Mouse (Mus musculus): ENCODE data around the gene Spaca6. TPM values are rescaled to one million over a fixed set of nuclear protein-coding genes. Genes with fewer than 3 reads are reported as not detected.
A peak's percentile ranks its signal among the peaks of the same experiment; 100 is the strongest.

Spaca6 gene
- polyA plus RNA-seq, 1 experiment from 2014 or later: 37.1 TPM

GRCm38 (mm10) chr17:17848988-17849387, 22.0 kb downstream of the Spaca6 start:
- H3K27me3 ChIP-seq: no peaks in the 10 kb centered on the region
- H3K36me3 ChIP-seq: 0 out of 2 replicates have a peak, but pooled peaks cover 3% of the 10 kb centered on the region
- no peaks in the 10 kb centered on the region for H3K9me3 ChIP-seq
- no peak overlapping the region for H3K27ac ChIP-seq
- H3K4me1 ChIP-seq: no peaks in the 10 kb centered on the region
- H3K4me2 ChIP-seq: no peak overlapping the region
- no peak overlapping the region for H3K4me3 ChIP-seq
- no peak overlapping the region for H3K9ac ChIP-seq
- no peak for ATAC-seq (ENCODE audit: borderline replicate concordance, extremely low read depth, low FRiP score, low TSS enrichment)
- 71% methylated on average over 2 of the region's 2 CpGs for WGBS

DNA sequence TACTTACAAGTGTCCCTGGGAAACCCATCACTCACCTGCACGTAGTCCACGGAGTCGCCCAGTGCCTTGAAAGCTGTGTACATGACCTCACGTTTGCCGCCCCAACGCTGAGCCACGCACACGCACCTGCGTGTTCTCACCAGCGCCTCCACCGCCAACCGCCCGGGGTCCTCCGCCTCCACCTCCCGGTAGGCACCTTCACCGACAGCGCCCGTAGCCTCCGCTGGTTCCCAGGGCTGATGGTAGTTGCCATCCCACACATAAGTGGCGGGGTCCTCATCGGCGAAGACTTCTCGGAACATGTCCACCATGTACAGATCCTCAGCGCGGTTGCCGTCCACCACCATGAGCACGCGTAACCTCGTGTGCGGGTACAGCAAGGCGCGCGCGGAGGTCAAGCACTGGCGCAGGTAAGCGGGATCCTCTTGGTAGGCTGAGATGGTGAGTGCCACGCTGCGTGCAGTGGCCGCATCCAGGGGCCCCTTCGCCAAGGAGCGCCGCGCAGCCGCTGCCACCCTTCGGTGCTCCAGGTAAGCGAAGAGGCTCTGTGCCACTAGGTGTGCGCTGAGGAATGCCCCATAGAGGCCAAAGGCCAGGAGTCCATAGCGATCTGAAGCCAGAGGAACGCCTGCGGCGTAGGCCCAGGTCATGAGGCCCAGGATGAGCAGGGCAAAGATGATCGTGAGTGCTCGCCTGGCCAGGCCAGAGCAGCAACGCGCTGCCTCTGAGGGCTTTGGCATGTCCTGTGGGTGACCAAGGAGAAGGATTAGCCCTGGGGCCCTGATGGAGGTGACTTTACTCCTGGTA, 23.2 kb downstream of the Spaca6 start:
- Histone ChIP-seq H3K4me1 (no peaks in the 10 kb centered on the region), H3K27ac (no peak overlapping the region), H3K36me3 (0 out of 2 replicates have a peak, but pooled peaks cover 3% of the 10 kb centered on the region), H3K9me3 (no peaks in the 10 kb centered on the region), H3K4me2 (peak overlapping the region; percentile 20; the same call in 1 of the 2 replicates), H3K9ac (no peak overlapping the region), H3K27me3 (no peaks in the 10 kb centered on the region), H3K4me3 (no peak overlapping the region)
- peak; percentile 36; the same call in 1 of the 2 replicates for ATAC-seq (ENCODE audit: borderline replicate concordance, extremely low read depth, low FRiP score, low TSS enrichment)
- 30% methylated on average over 55 of the region's 55 CpGs for WGBS

DNA sequence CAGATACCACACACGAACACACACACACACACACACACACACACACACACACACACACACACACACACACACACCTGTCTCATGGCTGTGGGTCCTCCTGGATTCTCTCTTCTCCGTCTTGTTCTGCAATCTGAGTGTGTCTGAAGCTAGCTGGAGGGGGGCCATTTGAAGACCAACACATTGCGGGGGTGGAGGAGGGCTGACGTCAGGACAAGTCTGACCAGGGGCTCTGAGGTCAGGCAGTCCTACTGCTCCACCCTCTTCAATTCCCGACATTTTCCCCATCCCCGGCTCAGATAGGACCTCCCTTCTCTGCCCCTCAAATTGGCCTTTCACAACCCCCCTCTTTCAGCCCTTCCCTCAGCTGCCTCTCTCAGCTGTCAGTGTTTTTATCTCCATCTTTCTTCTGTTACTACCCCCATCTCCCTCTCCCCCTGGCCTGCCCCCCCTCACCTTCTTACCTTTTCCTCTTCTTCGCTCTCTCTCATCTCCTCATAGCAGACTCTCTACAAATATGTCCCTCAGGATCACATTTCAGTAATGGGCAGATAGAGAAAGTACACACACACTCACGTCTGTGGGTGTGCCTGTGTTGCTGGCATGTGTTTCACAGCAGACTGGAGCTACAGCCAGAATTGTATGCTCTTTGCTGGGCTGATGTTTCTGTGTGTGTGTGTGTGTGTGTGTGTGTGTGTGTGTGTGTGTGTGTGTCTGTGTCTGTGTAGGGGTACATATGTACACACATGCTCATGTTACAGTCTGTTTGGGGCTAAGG, 28.3 kb downstream of the Spaca6 start, which contains the start of gene Has1:
TSS of gene Has1 (minus strand) at position 142 of the 775 bp plus-strand sequence.
- Histone ChIP-seq H3K27ac (no peak within 1 kb of the TSS), H3K4me1 (no peaks in the 10 kb centered on the region), H3K36me3 (0 out of 2 replicates have a peak, but pooled peaks cover 3% of the 10 kb centered on the region), H3K4me2 (no peak within 1 kb of the TSS), H3K4me3 (no peak within 1 kb of the TSS), H3K9ac (no peak within 1 kb of the TSS), H3K9me3 (no peaks in the 10 kb centered on the region), H3K27me3 (no peaks in the 10 kb centered on the region)
- WGBS: 27% methylated on average over 8 of the region's 8 CpGs
- ATAC-seq (ENCODE audit: borderline replicate concordance, extremely low read depth, low FRiP score, low TSS enrichment): no peak

DNA sequence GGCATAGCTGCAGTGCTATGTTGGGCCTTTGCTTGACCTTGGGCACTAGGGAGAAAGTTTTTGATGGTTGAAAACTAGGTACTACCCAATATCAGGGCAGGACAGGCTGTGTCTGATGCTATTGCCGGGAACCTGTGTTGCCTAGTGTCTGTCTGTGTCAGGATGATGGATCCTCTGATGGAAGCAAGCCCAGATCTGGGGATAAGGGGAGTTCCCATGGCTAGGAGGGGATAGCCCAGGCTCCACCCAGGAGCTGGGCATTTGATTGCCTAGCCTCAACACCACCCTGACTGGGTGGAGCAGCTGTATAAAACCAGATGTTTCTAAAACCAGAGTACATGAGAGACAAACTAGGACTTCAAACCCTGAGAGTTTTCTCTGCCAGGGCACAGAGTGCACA, 29.7 kb downstream of the Spaca6 start:
- 0 out of 2 replicates have a peak, but pooled peaks have one; percentile 46 for ATAC-seq (ENCODE audit: borderline replicate concordance, extremely low read depth, low FRiP score, low TSS enrichment)
- Histone ChIP-seq H3K4me1 (no peaks in the 10 kb centered on the region), H3K9me3 (no peaks in the 10 kb centered on the region), H3K36me3 (0 out of 2 replicates have a peak, but pooled peaks cover 3% of the 10 kb centered on the region), H3K9ac (no peak overlapping the region), H3K27ac (no peak overlapping the region), H3K4me2 (no peak overlapping the region), H3K4me3 (no peak overlapping the region), H3K27me3 (no peaks in the 10 kb centered on the region)
- 38% methylated on average over 1 of the region's 1 CpGs for WGBS

DNA sequence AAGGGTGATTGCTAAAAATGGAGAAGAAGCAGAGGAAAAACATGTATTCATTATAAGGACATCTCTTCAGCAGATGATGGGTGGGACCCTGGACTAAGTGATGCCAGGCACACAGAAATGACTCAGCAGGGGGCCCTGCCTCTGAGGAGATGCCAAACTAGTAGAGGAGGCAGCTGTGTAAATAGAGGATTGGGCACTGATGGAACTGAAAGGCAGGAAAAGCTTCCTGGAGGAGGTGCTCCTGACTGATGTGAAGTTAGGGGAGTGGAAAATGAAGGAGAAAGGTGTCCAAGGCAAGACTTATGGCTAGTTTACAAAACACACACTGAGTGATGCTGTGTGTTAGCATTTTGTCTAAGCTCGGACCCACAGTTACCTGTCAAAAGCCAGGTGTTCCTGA, 30.5 kb downstream of the Spaca6 start:
- H3K9ac ChIP-seq: no peak overlapping the region
- no peak overlapping the region for H3K27ac ChIP-seq
- no peaks in the 10 kb centered on the region for H3K4me1 ChIP-seq
- ATAC-seq (ENCODE audit: borderline replicate concordance, extremely low read depth, low FRiP score, low TSS enrichment): no peak
- WGBS: 64% methylated on average over 1 of the region's 1 CpGs
- no peak overlapping the region for H3K4me2 ChIP-seq
- no peaks in the 10 kb centered on the region for H3K27me3 ChIP-seq
- H3K36me3 ChIP-seq: no peaks in the 10 kb centered on the region
- no peaks in the 10 kb centered on the region for H3K9me3 ChIP-seq
- H3K4me3 ChIP-seq: no peak overlapping the region

DNA sequence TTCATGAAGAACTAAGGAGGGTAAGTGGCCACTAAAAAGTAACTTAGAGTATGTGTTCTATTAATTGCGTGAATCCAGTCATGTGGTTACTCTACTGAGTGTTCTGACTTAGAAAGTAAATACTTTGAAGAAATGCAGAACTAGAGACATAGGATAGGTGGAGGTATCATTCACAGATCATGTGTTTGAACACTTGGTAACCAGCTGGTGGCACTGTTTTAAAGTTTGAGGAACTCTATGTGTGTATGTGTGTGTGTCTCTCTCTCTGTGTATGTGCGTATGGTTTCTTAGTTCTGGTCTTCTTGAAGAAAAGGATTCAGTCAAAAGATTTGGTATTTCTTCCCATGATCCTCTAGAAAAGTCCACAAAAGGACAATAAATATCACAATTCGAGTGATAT, 33.2 kb downstream of the Spaca6 start:
- 87% methylated on average over 3 of the region's 3 CpGs for WGBS
- no peak for ATAC-seq (ENCODE audit: borderline replicate concordance, extremely low read depth, low FRiP score, low TSS enrichment)
- Histone ChIP-seq H3K27ac (no peak overlapping the region), H3K9ac (no peak overlapping the region), H3K4me3 (no peak overlapping the region), H3K27me3 (no peaks in the 10 kb centered on the region), H3K9me3 (no peaks in the 10 kb centered on the region), H3K4me2 (no peak overlapping the region), H3K4me1 (no peaks in the 10 kb centered on the region), H3K36me3 (peaks cover 11% of the 10 kb centered on the region; the same call in 1 of the 2 replicates)

DNA sequence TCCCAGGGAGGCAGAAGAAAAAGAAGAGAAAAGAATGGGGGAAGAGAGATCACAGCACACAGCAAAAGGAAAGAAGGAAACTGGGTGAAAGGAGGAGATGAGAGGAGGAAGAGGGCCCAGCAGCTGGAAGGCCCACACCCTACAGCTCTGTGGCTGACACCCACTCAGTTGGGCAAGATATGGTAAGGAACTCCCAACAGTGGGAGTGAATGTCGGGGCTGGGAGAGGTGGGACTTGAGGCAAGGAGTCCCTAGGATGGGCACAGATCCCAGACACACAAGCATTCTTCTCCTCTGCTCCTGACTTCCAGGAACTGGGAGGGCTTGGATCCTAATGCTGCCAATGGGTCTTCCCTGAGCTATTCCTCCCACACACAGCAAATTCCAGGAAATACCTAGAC, 35.4 kb downstream of the Spaca6 start:
- no peak overlapping the region for H3K27ac ChIP-seq
- H3K9me3 ChIP-seq: no peaks in the 10 kb centered on the region
- no peak for ATAC-seq (ENCODE audit: borderline replicate concordance, extremely low read depth, low FRiP score, low TSS enrichment)
- H3K4me1 ChIP-seq: no peaks in the 10 kb centered on the region
- no peak overlapping the region for H3K4me2 ChIP-seq
- 73% methylated on average over 1 of the region's 1 CpGs for WGBS
- peaks cover 11% of the 10 kb centered on the region; the same call in 1 of the 2 replicates for H3K36me3 ChIP-seq
- no peak overlapping the region for H3K4me3 ChIP-seq
- H3K9ac ChIP-seq: no peak overlapping the region
- no peaks in the 10 kb centered on the region for H3K27me3 ChIP-seq

GRCm38 (mm10) chr17:17865168-17865567, 38.2 kb downstream of the Spaca6 start:
- H3K4me3 ChIP-seq: no peak overlapping the region
- no peaks in the 10 kb centered on the region for H3K4me1 ChIP-seq
- no peak overlapping the region for H3K27ac ChIP-seq
- no peak overlapping the region for H3K9ac ChIP-seq
- H3K36me3 ChIP-seq: peaks cover 11% of the 10 kb centered on the region; the same call in 1 of the 2 replicates
- H3K4me2 ChIP-seq: no peak overlapping the region
- H3K27me3 ChIP-seq: no peaks in the 10 kb centered on the region
- WGBS: 57% methylated on average over 2 of the region's 2 CpGs
- no peak for ATAC-seq (ENCODE audit: borderline replicate concordance, extremely low read depth, low FRiP score, low TSS enrichment)
- H3K9me3 ChIP-seq: no peaks in the 10 kb centered on the region

GRCm38 (mm10) chr17:17866801-17867469, 40.0 kb downstream of the Spaca6 start:
- Histone ChIP-seq H3K27me3 (no peaks in the 10 kb centered on the region), H3K27ac (no peak overlapping the region), H3K4me3 (no peak overlapping the region), H3K4me1 (no peaks in the 10 kb centered on the region), H3K9me3 (no peaks in the 10 kb centered on the region), H3K9ac (no peak overlapping the region), H3K4me2 (no peak overlapping the region), H3K36me3 (peaks cover 11% of the 10 kb centered on the region; the same call in 1 of the 2 replicates)
- peak; percentile 57; the same call in 1 of the 2 replicates for ATAC-seq (ENCODE audit: borderline replicate concordance, extremely low read depth, low FRiP score, low TSS enrichment)
- 77% methylated on average over 11 of the region's 11 CpGs for WGBS

GRCm38 (mm10) chr17:17870892-17871550, 44.1 kb downstream of the Spaca6 start:
- Histone ChIP-seq H3K4me3 (no peak overlapping the region), H3K4me2 (no peak overlapping the region), H3K9ac (no peak overlapping the region), H3K27me3 (no peaks in the 10 kb centered on the region), H3K9me3 (peaks cover 3% of the 10 kb centered on the region; the same call in 1 of the 2 replicates), H3K4me1 (no peaks in the 10 kb centered on the region), H3K27ac (no peak overlapping the region), H3K36me3 (no peaks in the 10 kb centered on the region)
- 79% methylated on average over 2 of the region's 2 CpGs for WGBS
- ATAC-seq (ENCODE audit: borderline replicate concordance, extremely low read depth, low FRiP score, low TSS enrichment): no peak

DNA sequence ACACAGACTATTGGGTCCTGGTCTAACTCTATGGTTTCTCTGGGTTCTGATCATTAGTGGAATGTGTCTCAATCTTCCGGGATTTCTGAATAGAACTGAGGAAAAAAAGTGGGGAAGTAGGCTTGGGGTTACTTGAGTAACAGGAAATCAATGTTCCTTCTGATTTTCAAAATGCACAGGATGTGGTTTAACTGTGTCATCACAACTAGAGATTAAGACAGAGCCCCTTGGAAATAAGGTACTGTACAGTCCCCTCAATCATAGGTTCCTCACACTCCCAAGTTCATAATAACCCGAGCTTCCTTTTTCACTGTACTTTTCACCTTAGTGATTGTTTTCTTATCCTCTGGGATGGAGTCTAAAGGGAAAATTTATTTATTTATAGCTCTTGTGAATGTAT, 44.7 kb downstream of the Spaca6 start:
- Histone ChIP-seq H3K36me3 (no peaks in the 10 kb centered on the region), H3K4me2 (no peak overlapping the region), H3K27ac (no peak overlapping the region), H3K9me3 (peaks cover 3% of the 10 kb centered on the region; the same call in 1 of the 2 replicates), H3K4me3 (no peak overlapping the region), H3K9ac (no peak overlapping the region), H3K27me3 (no peaks in the 10 kb centered on the region), H3K4me1 (no peaks in the 10 kb centered on the region)
- WGBS: 77% methylated on average over 2 of the region's 2 CpGs
- ATAC-seq (ENCODE audit: borderline replicate concordance, extremely low read depth, low FRiP score, low TSS enrichment): no peak

Data from lung, embryonic 15.5 days (tissue).